16 mouse cellular contexts compared by ENCODE assay signal in the genomic region with DNA sequence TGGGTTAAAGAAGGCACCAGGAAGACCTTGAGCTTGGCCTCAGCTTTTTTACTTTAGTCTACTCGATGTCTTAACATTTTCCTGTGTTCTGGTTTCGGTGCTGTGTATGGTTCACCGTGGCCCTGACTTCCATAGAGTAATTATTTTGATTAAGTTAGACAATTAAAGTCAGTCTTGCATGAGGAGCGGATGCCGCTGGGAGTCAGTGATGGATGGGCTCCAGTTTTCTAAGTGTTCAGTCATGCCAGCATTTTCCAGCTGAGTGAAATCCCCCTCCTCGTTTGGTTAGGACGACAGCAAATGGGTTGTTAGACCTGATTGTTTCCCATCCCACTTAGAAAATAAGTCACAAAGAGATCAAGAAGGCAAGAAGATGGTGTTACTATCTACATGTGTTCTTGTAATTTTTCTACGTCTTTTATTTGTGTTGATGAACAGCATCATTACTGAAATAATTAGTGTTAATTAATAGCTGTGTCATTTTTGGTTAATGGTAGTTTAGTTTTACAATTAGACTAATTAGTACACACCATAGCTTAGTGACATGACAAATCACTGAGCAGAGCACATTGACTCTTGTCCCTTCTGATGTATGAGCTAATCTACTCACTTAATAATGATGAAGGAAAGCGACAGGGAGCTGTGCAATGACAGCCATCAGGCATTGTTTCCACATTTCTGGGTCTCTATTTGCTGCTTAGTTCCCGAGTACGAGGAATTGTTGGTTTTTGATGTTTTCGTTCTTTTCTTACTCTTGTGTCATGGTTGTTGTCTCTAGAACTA.
A peak's percentile ranks its signal among the peaks of the same experiment; 100 is the strongest.
DNase-seq lines count a peak whose midpoint lies in the region; ATAC-seq and TF ChIP-seq lines count a peak whose summit lies in the region.
"Had no signal": no experiment of that assay in that cellular context is flagged by ENCODE, and none has a peak within 500 bp of the region (broad histone marks: within the 10 kb centered on the region; RNA-seq: fewer than 3 reads in every experiment).

No protein-coding gene starts in this region.

- no peak overlapping the region for H3K9ac ChIP-seq in kidney, embryonic 14.5 days (ENCODE audit: low read depth, low read length)
- no peak overlapping the region for H3K9ac ChIP-seq in hindbrain, embryonic 16.5 days (ENCODE audit: low read depth, low read length)
- H3K9ac ChIP-seq: limb, embryonic 15.5 days; lung, embryonic 15.5 days had no signal

- WGBS in kidney, embryonic 14.5 days: 39% methylated on average over 12 of the region's 12 CpGs
- 25% methylated on average over 12 of the region's 12 CpGs for WGBS in hindbrain, embryonic 16.5 days

- H3K4me3 ChIP-seq in kidney, embryonic 14.5 days (ENCODE audit: low read length): no peak overlapping the region
- H3K4me3 ChIP-seq in cortical plate, adult 2 months (ENCODE audit: insufficient read depth, low read length): no peak overlapping the region
- no peak overlapping the region for H3K4me3 ChIP-seq in hindbrain, embryonic 16.5 days (ENCODE audit: low read length)
- H3K4me3 ChIP-seq: left cerebral cortex, adult 2 months; limb, embryonic 15.5 days; lung, embryonic 15.5 days; megakaryocyte, embryonic 14.5 days had no signal

- no peak for DNase-seq in kidney, adult 18-20 months
- DNase-seq in Muller cell, postnatal 12 days (ENCODE audit: inconsistent ontology term): peak; percentile 87
- no peak for DNase-seq in natural killer cell, adult 2 months (ENCODE audit: low spot score in 2 of 2)
- DNase-seq in adrenal gland, postnatal 36 days: no peak
- no peak for DNase-seq in ovary, adult 18-20 months (ENCODE audit: low spot score)
- DNase-seq: cerebellum, postnatal 25 days; gastrocnemius, postnatal 10 days; heart, postnatal 4 days had no signal

- ATAC-seq in kidney, embryonic 14.5 days (ENCODE audit: low FRiP score, low TSS enrichment): peak; percentile 94
- ATAC-seq in hindbrain, embryonic 16.5 days: peak; percentile 84

- H3K27me3 ChIP-seq in kidney, embryonic 14.5 days (ENCODE audit: control insufficient read depth, insufficient read depth, low read length): no peaks in the 10 kb centered on the region
- no peaks in the 10 kb centered on the region for H3K27me3 ChIP-seq in hindbrain, embryonic 16.5 days (replicated peaks; ENCODE audit: control insufficient read depth, insufficient read depth, low read length)
- H3K27me3 ChIP-seq: limb, embryonic 15.5 days; lung, embryonic 15.5 days; megakaryocyte, embryonic 14.5 days had no signal

- H3K27ac ChIP-seq in kidney, embryonic 14.5 days (ENCODE audit: low read depth, low read length): no peak overlapping the region
- H3K27ac ChIP-seq in cortical plate, adult 2 months (ENCODE audit: insufficient read depth, low read length): 0 out of 2 replicates have a peak overlapping the region, but pooled peaks have one; percentile 59
- H3K27ac ChIP-seq in hindbrain, embryonic 16.5 days (ENCODE audit: low read depth, low read length): no peak overlapping the region
- H3K27ac ChIP-seq: left cerebral cortex, adult 2 months; limb, embryonic 15.5 days; lung, embryonic 15.5 days; stomach, postnatal 0 days had no signal

- no peak for TF ChIP-seq CTCF in cortical plate, adult 2 months (IDR thresholded peaks at IDR 0.05; ENCODE audit: extremely low read depth, insufficient read depth, low read length)

- no peak for TF ChIP-seq POLR2A in cortical plate, adult 2 months (IDR thresholded peaks at IDR 0.05; ENCODE audit: extremely low read depth, insufficient read depth, low read length)

- no peaks in the 10 kb centered on the region for H3K4me1 ChIP-seq in kidney, embryonic 14.5 days (ENCODE audit: control insufficient read depth, insufficient read depth, low read length)
- H3K4me1 ChIP-seq in cortical plate, adult 2 months (ENCODE audit: control insufficient read depth, insufficient read depth, low read length): no peaks in the 10 kb centered on the region; the same call in 1 of the 2 replicates
- peaks cover 3% of the 10 kb centered on the region; the same call in 1 of the 2 replicates for H3K4me1 ChIP-seq in hindbrain, embryonic 16.5 days (ENCODE audit: control insufficient read depth, insufficient read depth, low read depth, low read length)
- H3K4me1 ChIP-seq: limb, embryonic 15.5 days; lung, embryonic 15.5 days had no signal

- no peaks in the 10 kb centered on the region for H3K9me3 ChIP-seq in kidney, embryonic 14.5 days (ENCODE audit: control insufficient read depth, low read length)
- no peaks in the 10 kb centered on the region for H3K9me3 ChIP-seq in hindbrain, embryonic 16.5 days (ENCODE audit: control insufficient read depth, low read length)
- H3K9me3 ChIP-seq: limb, embryonic 15.5 days; lung, embryonic 15.5 days; megakaryocyte, embryonic 14.5 days had no signal

- no peaks in the 10 kb centered on the region for H3K36me3 ChIP-seq in kidney, embryonic 14.5 days (ENCODE audit: control insufficient read depth, insufficient read depth, low read length)
- no peaks in the 10 kb centered on the region for H3K36me3 ChIP-seq in hindbrain, embryonic 16.5 days (ENCODE audit: control insufficient read depth, insufficient read depth, low read length)
- H3K36me3 ChIP-seq: limb, embryonic 15.5 days; lung, embryonic 15.5 days had no signal

- no peak overlapping the region for H3K4me2 ChIP-seq in kidney, embryonic 14.5 days (replicated peaks; ENCODE audit: low read depth, low read length)
- H3K4me2 ChIP-seq in hindbrain, embryonic 16.5 days (ENCODE audit: low read length): no peak overlapping the region
- H3K4me2 ChIP-seq: limb, embryonic 15.5 days; lung, embryonic 15.5 days had no signal
